Mouse (Mus musculus) embryo, embryonic 9.5 days (tissue): Measurements from ENCODE around the gene Atf7ip.

ENCODE experiments used
- DNase-seq: peaks from one replicate; pipeline ENCODE4 v3.0.0-alpha.2; 2017; ENCODE audit errors: extremely low spot score

The Atf7ip gene

GRCm38 (mm10) chr6:136553767-136554569 is 48.0 kb downstream of the Atf7ip start:
- peak; percentile 63 for DNase-seq

- DNase-seq: peak; percentile 48
Measured at GRCm38 (mm10) chr6:136554774-136555522, 49.0 kb downstream of the Atf7ip start.

- DNase-seq: peak; percentile 66
Measured at GRCm38 (mm10) chr6:136555523-136555915, 49.6 kb downstream of the Atf7ip start.

- no peak for DNase-seq
Measured at GRCm38 (mm10) chr6:136558288-136559005, 52.5 kb downstream of the Atf7ip start.

DNA sequence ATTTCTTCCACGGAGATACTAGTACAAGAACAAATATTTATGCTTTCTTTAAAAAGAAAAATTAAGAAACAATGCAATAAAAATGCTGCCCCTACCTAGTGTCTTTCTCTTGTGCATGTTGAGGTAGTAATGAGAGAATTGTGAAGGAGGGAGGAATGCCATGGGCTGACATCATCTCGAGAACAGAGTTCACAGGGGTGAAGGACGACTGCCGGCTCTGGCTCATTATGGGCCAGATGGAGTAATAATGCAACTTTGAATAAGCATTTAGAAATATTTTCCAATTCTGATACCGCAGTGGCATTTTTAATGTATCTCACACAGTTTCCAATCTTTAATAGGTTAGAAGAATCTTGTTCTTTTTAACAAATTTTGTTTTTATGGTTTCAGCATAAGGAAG is 60.0 kb downstream of the Atf7ip start:
- DNase-seq: no peak

DNA sequence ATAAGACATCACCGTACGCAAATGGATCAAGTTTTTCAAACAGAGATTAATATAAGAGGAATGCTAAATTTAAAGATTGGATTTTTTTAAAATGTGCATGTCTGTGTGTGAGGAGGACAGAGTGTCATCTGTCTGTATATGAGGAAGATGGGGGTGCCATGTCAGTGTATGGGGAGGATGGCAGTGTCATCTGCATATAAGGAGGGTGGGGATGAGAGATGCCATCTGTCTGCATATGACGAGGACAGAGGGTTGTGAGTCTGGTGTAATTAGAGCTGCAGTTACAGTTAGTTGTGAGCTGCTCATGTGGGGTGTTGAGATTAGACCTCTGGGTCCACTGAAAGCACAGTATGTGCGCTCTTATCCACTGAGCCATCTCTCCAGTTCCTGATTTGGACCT is 84.8 kb downstream of the Atf7ip start:
- DNase-seq: no peak

- DNase-seq: no peak
Measured at GRCm38 (mm10) chr6:136594541-136594940, 88.6 kb downstream of the Atf7ip start.

- no peak for DNase-seq
Measured at GRCm38 (mm10) chr6:136602601-136603000, 96.6 kb downstream of the Atf7ip start.

DNA sequence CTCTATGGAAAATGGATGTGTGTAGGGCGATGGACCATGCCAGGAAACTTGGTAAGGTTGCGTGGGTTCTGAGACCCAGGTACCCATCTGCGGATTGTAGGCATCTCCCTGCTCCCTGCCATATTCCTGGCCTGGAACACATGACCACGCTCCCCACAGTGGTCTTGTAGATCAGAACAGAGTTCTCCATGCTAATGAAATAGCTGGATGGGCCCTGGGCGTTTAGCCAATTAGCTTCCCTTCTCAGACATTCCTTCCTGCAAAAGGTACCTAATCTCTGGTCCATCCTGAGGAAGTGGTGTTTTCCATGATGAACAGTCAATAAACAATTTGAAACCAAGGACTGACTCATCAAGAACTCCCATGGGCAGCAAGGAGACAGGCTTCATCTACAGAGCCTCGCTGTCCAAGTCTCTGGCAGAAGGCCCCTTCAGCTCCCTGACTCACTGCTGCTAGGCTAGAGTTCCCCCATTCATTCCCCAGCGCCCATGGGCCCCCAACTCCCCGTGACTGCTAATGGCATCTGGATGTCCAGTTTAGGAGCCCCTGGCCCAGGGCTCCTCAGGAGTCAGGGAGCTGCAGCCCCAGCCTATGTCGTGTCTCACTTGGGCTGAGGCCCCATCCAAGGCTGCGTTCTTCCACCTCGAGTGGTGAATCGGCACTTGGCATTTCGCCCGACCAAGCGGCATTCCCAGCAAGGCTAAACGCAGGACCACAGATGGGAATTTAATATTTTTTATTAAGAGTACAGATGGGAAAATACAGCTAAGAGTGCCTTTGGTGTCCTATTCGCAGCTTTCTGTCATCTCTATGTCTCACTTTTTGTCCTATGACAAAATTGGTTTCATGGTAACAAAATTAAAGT is 105.6 kb downstream of the Atf7ip start:
- DNase-seq: no peak

- no peak for DNase-seq
Measured at GRCm38 (mm10) chr6:136612312-136612711, 106.3 kb downstream of the Atf7ip start.

DNA sequence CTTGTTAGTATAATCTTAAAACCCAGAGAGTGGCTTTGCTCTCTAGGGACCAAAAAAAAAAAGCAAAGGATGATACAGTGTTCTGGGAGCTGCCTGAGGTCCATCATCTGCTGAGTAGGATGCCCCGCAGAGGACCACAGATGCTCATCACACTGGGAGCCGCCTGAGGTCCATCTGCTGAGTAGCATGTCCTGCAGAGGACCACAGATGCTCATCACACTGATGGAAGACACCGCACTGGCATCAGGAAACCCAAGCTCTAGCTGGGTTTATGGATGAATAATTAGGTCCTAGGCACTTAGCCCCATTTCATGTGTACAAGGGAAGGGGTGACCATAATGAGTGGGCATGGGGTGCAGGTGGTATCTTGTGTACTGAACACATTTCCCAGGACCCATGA is 108.2 kb downstream of the Atf7ip start:
- DNase-seq: no peak

DNA sequence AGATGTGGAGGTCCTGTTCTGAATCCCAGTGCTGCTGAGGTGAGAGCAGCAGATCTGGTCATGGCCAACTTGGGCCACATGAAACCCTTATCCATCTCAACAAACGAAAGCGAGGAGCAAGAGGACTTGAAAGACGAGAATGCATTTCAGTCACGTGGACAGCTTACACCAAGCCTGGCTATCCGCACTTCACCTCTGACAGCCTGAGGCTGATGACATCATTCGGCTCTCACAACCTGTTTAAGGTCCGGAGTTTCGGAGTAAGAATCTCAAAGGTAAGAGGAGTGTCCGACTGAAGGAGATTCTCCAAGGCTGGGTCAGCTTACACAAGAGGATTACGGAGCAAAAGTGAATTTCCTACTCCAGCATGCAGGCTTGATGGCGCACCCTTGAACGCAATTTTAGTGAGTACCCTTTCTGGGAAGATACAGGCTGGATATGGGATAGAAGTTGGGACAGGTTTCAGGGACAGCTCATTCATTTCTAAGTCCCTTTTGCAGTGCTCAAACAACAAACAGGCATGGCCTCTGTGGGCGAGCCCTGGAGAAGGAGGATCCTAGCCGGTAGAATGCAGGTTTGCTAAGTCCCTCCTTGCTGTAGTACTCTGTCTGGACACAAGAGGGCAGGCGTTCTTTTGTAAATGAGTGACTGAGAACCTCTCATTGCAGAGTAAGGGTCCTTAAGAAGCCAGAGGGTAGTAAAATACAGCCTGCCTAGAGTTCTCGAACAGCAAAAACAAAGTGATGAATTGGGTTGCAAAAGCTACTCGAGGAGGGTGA is 114.6 kb downstream of the Atf7ip start:
- DNase-seq: peak; percentile 81

- DNase-seq: no peak
Measured at GRCm38 (mm10) chr6:136625421-136625820, 119.5 kb downstream of the Atf7ip start.

GRCm38 (mm10) chr6:136629639-136630038 is 123.7 kb downstream of the Atf7ip start:
- no peak for DNase-seq

- no peak for DNase-seq
Measured at GRCm38 (mm10) chr6:136631519-136631918, 125.6 kb downstream of the Atf7ip start.

DNA sequence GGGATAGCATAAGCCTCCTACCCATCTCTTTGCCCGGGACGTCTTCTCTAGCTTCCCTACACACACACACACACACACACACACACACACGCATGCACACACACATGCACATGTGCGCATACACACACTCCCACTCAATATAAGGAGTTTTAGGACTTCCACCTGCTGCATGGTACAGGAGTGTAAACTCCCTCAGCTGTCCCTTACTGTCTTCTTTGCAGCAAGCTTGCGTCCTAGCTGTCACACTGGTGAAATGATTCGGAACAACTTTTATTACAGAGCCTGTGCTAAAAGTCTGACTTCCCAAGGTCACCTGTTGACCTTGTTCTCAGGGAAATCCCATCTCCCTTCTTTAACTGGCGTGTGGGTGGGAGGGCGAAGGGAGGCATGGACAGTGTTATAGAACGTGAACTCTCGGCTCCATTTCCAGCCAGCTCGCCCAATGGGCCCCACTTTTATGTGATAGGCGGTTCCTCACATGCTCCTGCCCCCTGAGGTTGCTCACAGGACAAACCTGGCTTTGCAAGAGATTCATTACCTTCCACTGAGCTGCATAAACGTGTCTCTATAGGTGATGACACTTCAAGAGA is 126.1 kb downstream of the Atf7ip start:
- DNase-seq: no peak

DNA sequence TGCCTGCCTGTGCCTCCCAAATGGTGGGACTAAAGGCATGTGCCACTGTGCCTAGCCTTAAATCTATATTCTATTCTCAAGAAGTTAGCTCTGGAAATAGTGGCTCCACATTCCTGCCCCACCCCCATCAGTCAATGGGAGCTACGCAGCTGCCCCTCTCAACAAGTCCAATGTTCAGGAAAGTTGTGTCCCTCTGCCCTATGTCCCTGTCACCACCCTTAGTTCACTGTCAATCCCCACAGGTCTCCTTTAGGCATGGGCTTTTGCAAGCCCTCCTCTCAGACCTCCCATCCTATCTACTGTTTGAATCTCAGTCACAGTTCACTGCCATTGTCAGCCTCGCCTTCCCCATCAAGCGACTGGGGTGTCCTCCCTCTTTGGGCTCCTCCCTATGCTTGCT is 127.2 kb downstream of the Atf7ip start:
- no peak for DNase-seq

DNA sequence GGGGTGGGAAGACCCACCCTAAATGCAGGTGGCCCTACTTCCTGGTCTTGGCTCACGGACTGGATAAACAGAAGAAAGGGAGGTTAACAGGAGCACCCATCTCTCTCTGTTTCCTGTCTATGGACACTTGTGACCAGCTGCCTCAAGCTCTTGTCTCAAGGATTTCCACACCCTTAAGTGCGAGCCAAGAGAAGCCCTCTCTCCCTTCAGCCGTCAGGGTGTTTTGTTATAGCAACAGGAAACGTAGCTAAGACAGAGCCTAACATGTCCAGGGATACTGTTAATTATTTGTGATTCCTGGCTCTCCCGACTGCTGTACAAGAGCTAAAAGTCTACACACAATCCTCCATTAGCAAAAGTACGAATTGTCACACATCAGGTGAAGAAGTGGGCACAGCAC is 127.8 kb downstream of the Atf7ip start:
- no peak for DNase-seq

DNA sequence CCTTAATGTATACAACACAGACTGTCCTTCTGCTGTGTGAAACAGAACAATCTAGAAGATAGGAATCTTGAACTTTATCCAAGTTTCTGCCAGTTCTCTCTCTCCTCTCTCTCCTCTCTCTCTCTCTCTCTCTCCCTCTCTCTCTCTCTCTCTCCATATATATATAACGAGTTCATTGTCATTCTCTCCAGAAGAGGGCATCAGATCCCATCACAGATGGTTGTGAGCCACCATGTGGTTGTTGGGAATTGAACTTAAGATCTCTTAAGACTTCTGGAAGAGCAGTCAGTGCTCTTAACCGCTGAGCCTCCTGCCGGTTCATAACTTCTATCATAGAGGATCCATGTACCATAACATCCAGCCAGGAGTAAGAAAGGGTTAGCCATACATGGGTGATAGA is 129.0 kb downstream of the Atf7ip start:
- no peak for DNase-seq

GRCm38 (mm10) chr6:136644171-136644570 is 138.2 kb downstream of the Atf7ip start:
- no peak for DNase-seq
